Mouse (Mus musculus) B cell, adult 2 months (primary cell): Measurements from ENCODE around the gene Rps6kb2.

Experiments
- DNase-seq, 2 experiments: peaks; one replicate each; pipeline ENCODE4 v3.0.0; 2022

The Rps6kb2 gene

DNA sequence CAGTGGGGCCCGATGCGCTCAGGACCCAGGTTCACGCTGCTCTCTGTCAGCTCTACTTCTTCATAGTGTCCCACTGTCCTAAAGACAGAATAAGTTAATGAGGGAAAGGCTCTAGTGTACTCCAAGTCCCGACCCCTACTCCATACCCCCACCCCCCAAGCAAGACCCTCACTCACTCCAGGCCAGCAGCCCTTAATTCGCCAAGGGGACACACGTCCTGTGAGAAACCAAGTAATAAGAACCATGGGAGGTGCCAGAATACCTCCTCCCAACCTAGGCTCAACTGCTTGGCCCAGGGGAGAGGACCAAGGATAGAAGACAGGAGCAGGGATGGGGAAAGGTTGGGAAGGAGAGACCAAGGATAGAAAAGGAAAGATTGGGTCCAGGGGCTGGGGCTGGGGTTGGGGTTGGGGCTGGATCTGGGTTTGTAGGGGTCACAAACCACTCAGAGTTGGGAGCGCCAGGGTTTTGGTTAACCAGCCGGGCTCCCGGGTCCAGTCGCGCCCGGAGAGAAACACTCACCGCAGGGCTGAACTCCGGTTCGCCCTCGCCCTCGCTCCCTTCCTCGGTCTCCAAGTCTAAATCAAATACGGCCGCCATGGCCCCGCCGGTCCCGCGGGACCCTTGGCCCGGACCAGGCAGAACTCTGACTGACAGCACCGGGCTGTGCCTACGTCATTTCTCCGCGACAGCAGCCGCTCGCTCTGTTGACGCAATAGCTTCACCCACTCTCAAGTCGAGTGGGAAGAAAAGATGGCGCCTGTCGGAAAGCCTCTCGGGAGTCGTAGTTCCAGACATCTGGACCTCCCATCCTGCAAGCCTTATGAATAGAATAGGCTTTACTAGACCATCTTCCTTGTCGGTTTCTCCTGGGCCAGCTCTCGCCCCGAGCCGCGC, at the start of gene Rps6kb2:
Rps6kb2 (minus strand) TSS at position 709 of the 897 bp plus-strand sequence.
- DNase-seq = peak; percentile 95 to 96

DNA sequence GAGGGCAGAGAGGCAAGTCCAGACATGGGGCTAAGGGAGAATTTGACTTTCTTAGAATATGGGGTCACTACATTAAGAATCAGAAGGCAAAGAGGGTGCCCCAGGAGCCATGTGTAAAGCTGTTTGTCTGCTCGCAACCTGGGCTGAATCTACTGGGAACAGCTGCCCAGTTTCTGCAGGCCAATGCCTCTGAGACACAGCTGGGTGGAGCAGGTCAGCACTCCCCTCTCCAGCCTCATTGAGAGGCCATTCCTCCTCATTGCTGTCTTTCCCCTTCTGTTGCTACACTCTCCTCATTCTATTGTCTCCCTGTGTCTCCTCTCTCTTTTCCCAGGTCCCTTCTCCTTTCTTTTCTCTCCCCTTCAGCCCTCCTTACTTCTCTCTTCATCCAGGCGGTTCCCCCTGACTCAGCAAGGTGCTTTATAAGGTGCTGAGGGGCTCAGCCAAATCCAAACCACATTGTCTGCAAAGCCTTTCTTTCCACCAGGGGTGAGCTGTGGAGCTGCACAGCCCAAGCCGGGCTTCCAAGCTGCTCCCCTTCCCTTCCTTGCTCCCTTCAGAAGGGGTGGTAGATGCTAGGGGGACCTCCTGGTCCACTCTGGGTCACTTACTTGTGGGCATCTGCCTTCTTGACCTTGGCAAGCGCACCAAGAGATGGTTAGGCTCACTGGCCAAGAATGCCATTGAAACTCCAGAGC, 48.9 kb upstream of the Rps6kb2 start:
- no peak for DNase-seq

DNA sequence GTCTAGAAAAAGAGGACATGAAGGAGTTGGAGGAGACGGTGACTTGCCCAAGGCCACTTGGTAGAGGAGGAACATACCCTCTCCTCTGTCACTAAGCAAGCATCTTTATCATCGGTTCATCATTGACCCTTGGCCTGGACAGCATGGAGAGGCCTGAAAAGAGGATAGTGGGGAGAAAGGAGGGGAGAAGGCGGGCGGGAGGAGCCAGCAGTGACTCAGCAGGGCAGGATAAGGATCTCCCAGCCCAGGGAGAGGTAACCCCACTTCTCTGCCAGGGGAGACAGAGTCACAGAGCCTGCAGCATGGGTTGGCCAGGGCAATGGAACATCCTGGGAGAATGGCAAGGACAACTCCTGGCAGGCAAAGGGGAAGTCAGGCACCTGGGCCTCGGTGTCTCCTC, 45.4 kb upstream of the Rps6kb2 start:
- no peak for DNase-seq

DNA sequence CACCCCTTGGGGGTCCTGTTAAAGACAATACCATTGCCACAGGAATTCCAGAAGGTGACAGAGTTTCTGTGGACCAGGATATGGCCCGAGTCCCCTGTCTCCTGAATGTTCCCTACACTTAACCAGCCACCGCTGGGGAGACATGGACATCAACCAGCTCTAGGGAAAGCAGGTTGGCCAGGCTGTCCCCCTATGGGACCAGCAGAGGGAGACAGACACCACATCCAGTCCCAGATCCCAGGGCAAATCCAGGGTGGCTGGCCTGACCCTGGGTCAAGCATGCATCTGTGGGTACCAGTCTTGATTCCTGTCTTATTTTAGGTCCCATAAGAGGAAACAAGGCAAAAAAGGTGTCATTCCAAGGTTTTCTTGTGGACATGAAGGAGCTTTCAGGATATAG, 43.8 kb upstream of the Rps6kb2 start:
- DNase-seq = peak; percentile 75 to 76

DNA sequence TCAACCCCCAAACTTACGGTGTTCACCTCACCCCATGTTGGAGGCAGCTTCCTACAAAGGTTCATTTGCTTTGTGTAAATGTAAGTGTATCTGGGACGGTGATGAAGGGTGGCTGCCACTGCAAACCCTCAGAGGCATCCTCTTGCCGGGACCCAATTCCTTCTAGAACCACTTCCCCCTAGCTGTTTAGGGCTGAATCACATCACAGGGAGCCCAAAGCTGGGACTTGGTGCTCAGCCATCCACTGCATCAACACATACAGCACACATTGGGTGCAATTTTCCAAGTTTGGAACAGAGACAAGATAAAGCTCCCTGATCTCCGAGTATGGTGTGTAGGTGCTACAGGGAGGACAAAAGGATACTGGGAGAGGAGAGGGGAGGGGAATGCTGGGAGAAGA, 41.7 kb upstream of the Rps6kb2 start:
- peak in 1 of 2 experiments; percentile 29 for DNase-seq

DNA sequence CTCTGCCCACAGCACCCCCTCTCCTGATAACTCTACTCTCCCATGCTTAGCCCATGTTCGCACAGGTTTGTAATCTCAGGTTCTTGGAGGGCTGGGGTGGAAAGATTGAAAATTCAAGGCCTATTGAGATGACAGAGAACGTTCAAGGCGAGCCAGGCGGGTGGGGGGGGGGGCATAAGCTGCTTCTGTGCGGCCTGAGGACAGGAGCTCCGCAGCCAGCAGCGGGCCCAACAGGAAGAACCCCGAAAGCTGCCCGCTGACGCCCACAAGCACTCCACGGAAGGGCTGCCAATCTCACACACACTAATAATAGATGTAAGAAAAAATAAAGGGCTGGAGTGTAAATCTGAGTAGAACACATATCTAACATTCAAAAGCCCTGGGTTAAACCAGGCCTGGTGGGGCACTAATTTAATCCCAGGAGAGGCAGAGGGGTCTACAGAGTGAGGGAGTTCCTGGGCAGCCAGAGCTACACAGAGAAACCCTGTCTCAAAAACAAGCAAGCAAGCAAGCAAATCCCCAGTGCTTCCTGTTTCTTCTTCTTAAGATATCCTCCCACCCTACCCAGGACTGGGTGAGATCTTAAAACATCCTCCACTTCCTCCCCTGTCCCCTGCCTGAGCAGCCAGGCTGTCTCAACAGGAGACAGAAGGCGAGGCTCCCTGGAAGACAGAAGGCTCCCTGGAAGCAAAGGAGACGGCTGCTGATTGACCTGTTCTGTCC, 40.6 kb upstream of the Rps6kb2 start:
- DNase-seq = peak in 1 of 2 experiments; percentile 54

DNA sequence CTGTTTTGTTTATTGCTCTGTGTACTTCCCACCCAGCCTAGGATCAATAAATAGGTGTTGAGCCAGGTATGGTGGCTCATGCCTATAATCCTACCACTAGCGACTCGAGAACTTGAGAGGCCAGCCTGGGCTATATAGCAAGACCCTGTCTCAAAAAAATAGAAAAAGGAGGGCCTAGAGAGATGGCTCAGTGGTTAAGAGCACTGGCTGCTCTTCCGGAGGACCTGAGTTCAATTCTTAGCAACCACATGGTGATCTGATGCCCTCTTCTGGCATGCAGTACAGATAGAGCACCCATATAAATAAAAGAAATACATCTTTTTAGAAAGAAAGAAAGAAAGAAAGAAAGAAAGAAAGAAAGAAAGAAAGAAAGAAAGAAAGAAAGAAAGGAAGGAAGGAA, 40.0 kb upstream of the Rps6kb2 start:
- peak in 1 of 2 experiments; percentile 55 for DNase-seq

DNA sequence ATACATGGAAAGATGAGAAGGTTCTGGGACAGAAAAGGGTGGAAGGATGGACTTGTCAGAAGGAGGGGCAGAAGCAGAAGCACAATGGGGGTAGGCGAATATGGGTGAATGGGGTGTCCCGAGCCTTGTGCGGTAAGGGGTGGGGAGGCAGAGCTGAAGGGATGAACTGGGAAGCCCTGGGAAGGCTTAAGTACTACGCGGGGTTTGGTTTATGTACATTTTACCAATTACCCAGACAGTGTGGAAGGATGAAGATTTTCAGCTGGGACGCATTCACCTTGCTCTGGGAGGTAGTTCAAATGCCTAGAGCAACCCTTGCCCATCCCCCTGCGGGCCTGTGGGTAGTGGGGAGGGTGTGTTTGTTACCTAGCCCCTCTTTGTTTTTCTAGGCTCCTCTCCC, 39.0 kb upstream of the Rps6kb2 start:
- DNase-seq = no peak

DNA sequence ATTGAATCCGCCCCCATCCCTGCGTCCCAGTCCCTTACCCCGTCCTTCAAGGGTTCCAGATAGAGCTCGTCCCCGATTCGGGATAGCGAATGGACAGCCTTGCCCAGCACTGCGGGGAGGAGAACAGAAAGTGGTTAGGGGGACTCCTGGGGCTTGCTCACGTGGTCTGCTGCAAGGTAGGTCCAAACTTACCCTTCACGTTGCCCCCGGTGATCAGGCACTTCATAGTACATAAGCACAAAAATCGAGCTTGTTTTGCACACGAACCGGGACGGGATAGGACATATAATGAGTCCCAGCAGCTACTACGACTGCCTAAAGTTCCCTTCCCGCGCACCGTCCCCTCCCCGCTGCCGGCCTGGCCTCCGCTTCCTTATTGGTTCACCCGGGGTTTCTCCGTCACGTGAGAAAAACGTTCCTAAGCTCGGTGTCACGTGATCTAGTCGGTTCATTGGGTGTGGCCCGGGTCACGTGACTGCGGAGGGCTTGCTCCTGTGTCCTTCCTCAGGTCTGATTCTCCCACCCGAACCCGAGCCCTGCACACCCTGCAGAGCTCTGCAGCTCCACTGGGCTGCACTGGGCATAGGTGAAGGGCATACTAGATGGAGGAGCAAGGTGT, 38.2 kb upstream of the Rps6kb2 start, which contains the start of gene Rad9a:
Rad9a (minus strand) TSS at position 372 of the 619 bp plus-strand sequence.
- peak; percentile 92 to 94 for DNase-seq

DNA sequence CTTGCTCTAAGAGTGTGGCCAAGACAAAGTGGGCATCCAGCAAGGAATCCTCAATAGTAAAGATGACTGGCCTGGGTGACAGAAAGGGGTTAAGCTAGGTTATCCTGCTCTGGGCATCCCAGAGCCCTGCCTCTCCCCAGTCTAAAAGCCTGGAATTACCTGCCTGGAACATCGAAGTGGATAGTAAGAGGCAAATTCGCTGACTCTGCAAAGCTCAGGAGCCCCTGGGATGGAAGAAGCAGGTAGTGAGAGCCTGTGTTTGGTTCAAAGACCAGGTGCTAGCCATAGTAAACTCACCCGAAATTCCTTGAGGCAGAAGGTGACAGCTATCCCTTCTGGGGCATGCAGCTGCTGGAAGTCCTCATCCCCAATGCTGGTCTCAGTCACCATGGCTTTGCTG, 34.0 kb upstream of the Rps6kb2 start:
- no peak for DNase-seq

DNA sequence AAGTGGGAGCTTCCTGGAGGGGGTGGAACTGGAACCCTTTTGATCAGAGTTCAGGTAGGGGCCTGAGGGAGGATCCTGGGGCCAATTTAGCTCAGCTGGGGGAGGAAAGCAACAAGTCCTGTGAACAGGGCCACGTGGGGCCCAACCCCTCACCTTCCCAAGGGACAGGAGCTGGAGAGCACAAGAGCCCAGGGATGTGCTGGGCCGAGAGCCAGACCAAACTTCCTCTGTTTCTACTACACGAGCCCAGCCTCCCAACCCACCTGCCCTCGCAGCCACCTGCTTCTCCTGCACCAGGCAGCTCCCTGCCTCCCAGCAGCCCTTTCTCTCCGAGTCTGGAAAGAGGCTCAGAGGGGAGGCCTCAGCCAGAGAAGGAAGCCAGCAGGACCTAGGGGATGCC, 33.4 kb upstream of the Rps6kb2 start:
- no peak for DNase-seq

DNA sequence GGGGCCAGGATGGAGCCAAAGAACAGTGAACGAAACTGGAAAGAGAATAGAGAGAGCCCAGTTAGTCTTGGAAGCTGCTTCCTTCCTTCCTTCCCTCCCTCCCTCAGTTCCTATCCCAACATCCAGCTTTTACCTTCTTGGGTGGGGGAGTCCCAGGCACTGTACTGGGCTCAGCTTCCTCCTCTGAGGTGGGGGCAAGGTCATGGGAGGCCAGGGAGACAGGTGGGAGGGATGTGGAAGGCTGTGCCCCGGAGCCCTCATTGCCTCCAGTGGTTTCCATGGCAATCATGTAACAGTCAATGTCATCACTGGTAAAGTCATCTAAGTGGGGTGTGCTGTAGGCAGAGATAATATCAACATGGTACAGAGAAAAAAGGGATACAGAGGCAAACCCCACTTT, 32.9 kb upstream of the Rps6kb2 start:
- DNase-seq = no peak

DNA sequence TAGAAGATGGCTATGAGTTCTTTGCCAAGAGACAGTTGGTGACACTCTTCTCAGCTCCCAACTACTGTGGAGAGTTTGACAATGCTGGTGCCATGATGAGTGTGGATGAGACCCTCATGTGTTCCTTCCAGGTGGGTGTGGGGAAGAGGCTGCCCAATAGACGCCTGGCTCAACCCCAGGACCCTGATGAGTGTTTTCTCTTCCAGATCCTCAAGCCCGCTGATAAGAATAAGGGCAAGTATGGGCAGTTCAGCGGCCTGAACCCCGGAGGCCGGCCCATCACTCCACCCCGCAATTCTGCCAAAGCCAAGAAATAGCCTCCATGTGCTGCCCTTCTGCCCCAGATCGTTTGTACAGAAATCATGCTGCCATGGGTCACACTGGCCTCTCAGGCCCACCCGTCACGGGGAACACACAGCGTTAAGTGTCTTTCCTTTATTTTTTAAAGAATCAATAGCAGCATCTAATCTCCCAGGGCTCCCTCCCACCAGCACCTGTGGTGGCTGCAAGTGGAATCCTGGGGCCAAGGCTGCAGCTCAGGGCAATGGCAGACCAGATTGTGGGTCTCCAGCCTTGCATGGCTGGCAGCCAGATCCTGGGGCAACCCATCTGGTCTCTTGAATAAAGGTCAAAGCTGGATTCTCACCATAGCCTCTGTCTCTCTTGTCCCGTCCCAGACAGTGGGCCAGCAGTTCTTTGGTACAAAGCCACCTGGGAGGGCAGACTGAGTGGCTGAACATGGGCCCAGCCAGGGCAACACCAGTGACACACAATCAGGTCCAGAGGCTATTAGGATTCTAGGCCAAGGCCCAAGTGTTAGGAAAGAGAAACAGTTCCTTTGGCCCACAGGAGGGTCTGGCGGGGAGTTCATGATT, 31.9 kb upstream of the Rps6kb2 start:
- DNase-seq = no peak

DNA sequence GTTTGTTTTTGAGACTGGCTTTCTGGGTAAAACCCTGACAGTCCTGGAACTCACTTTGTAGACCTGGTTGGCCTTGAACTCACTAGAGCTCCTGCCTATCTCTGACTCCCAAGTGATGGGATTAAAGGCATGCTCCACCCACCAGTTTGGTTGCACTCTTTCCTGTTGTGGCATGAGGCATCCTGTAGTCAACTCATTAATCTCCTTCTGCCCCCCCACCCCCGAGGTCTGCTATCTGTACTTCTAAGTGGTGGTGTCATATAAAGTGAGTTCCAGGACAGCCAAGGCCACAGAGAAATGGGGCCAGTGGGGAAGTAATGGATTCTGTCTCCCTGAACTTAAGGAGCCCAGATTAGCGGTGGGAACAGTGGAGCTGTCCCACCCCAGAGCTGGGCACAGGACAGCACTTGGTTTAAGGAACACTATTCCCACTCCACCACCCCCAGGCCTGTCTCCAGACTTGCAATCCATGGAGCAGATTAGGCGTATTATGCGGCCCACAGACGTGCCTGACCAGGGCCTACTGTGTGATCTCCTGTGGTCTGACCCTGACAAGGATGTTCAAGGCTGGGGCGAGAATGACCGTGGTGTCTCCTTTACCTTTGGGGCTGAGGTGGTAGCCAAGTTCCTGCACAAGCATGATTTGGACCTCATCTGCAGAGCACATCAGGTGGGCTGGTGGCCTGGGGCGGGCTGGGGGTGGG, 31.0 kb upstream of the Rps6kb2 start:
- no peak for DNase-seq

DNA sequence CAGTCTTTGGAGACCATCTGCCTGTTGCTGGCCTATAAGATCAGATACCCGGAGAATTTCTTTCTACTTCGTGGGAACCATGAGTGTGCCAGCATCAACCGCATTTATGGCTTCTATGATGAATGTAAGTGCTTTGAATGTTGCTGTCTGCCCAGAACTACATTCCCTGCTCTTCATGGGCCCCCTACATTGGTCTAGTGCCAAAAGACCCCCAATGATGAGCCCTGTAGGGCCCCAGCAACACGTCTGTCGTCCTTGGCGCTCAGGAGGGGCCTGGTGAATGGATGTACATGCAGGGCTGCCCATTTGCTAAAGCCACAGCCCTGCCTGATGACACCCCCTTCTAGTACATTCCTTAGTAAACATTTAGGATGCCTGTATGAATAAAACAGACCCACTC, 30.0 kb upstream of the Rps6kb2 start:
- no peak for DNase-seq

DNA sequence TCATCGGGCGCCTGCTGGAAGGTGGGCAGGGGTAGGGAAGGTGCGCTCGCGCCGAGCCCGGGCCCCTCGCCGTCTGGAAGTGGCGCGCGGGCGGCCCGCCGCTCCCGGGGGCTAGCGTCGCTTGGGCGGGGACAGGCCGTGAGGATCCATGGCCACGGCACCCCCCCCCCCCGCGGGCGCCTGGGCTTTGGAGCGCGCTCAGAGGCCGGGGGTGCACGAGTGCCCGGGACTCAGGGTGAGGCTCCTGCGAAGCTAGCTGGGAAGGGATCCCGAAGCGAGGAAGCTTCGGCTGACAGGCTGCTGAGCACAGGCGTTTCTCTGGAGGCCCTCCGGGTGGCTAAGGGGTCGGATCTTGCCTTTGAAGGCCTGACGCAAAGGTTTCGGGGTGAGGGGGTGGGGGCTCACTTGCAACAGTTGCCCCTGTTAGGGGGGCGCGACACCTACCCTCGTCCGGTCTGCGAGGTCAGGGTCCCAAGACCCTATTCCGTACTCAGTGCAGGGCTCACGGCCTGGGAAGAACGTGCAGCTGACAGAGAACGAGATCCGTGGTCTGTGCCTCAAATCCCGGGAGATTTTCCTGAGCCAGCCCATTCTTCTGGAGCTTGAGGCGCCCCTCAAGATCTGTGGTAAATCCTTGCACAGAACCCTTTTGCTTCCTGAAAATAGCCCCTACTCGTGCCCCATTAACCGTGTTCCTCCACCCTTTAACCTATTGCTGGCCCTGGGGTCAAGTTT, 29.3 kb upstream of the Rps6kb2 start:
- DNase-seq = no peak

DNA sequence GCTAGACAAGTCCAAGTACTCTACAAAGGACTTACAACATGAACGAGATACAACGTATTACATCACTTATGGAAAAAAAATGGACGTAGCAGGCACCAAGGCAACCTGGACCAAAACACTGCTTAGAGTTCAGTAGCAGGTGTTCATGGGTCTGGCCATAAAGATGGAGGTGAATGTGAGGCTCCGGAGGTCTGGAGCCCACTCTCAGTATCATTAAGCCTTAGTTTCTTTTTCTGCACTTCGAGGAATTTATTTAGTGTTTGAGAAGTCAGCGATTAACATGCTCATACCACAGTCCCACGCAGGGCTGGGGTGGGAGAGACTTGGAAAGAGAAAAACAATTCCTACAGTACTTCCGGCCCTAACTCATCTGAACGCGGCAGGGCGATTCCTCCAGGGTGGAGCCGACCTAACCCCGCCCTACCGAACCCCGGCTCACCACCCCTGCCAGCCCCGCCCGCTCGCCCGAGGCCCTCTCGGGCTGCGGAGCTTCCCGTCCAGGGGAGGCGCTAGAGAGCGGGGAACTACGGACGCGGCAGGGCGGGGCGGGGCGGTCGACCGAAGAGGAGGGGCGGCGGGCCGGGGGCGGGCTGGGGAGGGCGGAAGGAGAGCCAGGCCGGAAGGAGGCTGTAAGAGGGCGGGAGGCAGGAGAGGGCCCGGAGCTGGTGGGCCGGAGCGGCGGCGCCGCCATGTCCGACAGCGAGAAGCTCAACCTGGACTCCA, 28.5 kb upstream of the Rps6kb2 start, which contains the start of gene Ppp1ca:
Ppp1ca (plus strand) TSS at position 538 of the 723 bp plus-strand sequence.
- peak; percentile 97 for DNase-seq

DNA sequence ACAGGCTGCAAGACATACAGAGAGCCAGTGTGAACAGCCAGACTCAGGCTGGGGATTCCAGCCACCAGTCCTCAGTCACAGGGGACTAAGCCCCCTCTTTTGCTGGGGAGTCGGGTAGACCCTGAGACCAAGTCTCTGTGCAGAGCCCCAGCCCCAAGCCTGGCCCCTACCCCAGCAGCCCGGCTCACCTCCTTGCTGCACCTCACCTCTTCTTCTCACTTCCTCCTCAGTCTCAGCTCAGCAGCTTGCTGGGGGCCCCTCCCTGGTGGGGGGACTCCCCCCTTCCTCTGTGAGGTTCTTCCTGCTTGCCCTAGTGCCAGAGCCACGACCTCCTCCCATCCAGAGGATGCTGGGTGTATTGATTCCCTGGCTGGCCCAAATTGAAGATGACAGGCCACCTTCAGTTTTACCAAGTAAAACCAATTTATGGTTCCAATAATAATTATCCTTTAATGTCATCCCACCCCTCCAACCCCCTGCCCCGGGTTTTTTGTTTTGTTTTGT, 27.7 kb upstream of the Rps6kb2 start, which contains the start of gene Tbc1d10c:
Tbc1d10c (minus strand) TSS at position 454 of the 504 bp plus-strand sequence.
- peak; percentile 86 to 90 for DNase-seq

DNA sequence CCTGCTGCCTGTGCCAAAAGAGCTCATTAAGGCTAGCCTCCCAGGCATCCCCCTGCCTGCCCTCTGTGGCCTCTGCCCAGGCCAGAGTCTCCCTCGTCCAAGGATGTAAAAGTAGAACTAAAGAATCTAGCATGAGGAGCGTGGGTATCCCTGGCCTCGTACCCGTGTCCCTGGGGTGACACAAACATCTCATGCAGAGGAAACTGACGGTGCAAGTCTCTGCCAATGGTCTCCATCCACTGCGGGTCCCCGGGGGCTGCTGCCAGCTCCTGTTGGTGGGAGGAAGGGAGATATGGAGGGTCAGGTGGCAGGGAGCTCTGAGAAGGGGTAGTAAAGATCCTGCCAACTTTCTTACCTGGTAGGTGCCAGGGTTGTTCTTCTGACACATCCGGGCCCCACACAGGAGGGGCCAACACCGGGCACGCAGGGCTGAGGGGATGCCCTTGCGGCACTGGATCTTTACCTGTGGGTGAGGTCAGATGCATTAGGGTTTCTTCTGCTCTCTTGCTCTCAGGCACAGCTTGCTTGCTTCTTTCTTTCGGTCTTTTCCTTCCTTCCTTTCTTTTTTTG, 26.0 kb upstream of the Rps6kb2 start:
- peak in 1 of 2 experiments; percentile 41 for DNase-seq
